Mouse (Mus musculus) stomach, postnatal 0 days (tissue): ENCODE results near the gene Tnnt1. TPM values are rescaled to one million over a fixed set of nuclear protein-coding genes. Genes with fewer than 3 reads are reported as not detected.
A peak's percentile ranks its signal among the peaks of the same experiment; 100 is the strongest.
"Not testable (repeated sequence)": the region's sequence is repeated elsewhere in the genome, so short reads cannot be mapped to it uniquely, and the experiment has no call there.

Source experiments
- ATAC-seq: fragments of 200-750 bp; cut with Nextera tagmentation; 2 replicates; pipeline ENCODE4 v1.8.0; 2017; ENCODE audit not compliant: low FRiP score, low TSS enrichment
- DNase-seq: peaks from one replicate; pipeline ENCODE4 v3.0.0-alpha.2; 2016; ENCODE audit warnings: low spot score
- H3K27ac ChIP-seq: fragments of 300-500 bp; sonication (generic); replicated peaks from 2 replicates; pipeline ENCODE4 v1.5.1; 2014; ENCODE audit warnings: mild to moderate bottlenecking, control low read depth
- H3K27me3 ChIP-seq: fragments of 300-500 bp; sonication (generic); 2 replicates; pipeline ENCODE4 v1.6.1; 2014; ENCODE audit warnings: low read length; ENCODE audit not compliant: control insufficient read depth, insufficient read depth
- H3K36me3 ChIP-seq: fragments of 300-500 bp; sonication (generic); 2 replicates; pipeline ENCODE4 v1.6.1; 2014; ENCODE audit warnings: low read length, mixed read lengths; ENCODE audit not compliant: control insufficient read depth, insufficient read depth
- H3K4me1 ChIP-seq: fragments of 300-500 bp; sonication (generic); replicated peaks from 2 replicates; pipeline ENCODE4 v1.6.1; 2014; ENCODE audit warnings: antibody characterized with exemption; ENCODE audit not compliant: control insufficient read depth, insufficient read depth
- H3K4me2 ChIP-seq: fragments of 300-500 bp; sonication (generic); replicated peaks from 2 replicates; pipeline ENCODE4 v1.6.1; 2014; ENCODE audit warnings: low read depth, mild to moderate bottlenecking, control low read depth, moderate library complexity
- H3K4me3 ChIP-seq: fragments of 300-500 bp; sonication (generic); 2 replicates; pipeline ENCODE4 v1.5.1; 2014; ENCODE audit warnings: low read depth, low read length, control low read depth
- H3K9ac ChIP-seq: fragments of 300-500 bp; sonication (generic); 2 replicates; pipeline ENCODE4 v1.6.1; 2014; ENCODE audit warnings: mild to moderate bottlenecking, low read length, control low read depth, mixed read lengths
- H3K9me3 ChIP-seq: fragments of 300-500 bp; sonication (generic); 2 replicates; pipeline ENCODE4 v1.6.1; 2016; ENCODE audit warnings: low read length; ENCODE audit not compliant: control insufficient read depth
- CTCF ChIP-seq: IDR thresholded peaks from 2 replicates; pipeline ENCODE4 v1.5.1; 2016; ENCODE audit warnings: antibody characterized with exemption, low read depth, mild to moderate bottlenecking, moderate library complexity
- EP300 ChIP-seq: optimal IDR thresholded peaks from 2 replicates; pipeline ENCODE3; 2016; ENCODE audit warnings: antibody characterized with exemption
- WGBS: fragments of 180-500 bp; shearing (Covaris S2); extraction: QIAGEN DNeasy Blood & Tissue Kit; methylation state at CpG from one replicate; pipeline ENCODE4 v1.1.7; 2014; 5-methylcytosine and 5-hydroxymethylcytosine counted together
- polyA plus RNA-seq: library from polyadenylated mRNA; unstranded; fragments of >200 nt; fragmentation: Nextera tagmentation; extraction: Ambion mirVana; gene quantifications from 2 replicates; pipeline ENCODE4 v1.2.1, GENCODE M21; 2015

The Tnnt1 gene
- polyA plus RNA-seq, 1 experiment from 2014 or later = 15.5 TPM

DNA sequence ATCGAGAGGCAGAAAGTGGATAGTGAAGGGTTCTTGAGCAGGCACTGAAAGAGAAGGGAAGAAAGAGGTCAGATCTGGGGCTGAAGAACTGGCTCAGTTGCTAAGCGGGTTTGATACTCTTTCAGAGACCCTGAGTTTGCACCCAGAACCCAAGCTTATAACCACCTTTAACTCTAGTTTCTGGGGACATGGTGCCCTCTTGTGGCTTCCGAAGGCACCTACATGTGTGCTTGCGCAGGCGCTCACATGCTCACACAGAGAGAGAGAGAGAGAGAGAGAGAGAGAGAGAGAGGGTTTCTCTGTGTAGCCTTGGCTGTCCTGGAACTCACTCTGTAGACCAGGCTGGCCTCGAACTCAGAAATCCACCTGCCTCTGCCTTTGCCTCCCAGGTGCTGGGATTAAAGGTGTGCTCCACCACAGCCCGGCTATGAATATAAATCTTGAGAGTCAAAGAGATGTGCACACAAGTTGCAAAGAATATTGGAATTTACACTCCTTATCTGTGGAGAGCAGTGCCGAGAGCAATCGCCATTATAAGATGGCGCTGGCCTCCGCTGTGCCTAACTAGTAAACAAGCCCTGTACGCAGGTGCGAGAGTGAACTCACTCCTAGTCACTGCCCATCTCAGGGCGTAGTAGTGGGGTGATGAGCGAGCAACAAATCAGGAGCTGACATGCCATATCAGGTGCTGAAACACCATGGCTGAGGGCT, 8.2 kb upstream of the Tnnt1 start, which contains the start of gene Tnni3:
TSS of gene Tnni3 (minus strand) at position 18 of the 711 bp plus-strand sequence.
- not testable (repeated sequence) for H3K36me3 ChIP-seq, H3K4me1 ChIP-seq, H3K4me3 ChIP-seq, H3K9ac ChIP-seq, H3K27ac ChIP-seq, H3K4me2 ChIP-seq, H3K27me3 ChIP-seq, H3K9me3 ChIP-seq
- DNase-seq (peak; percentile 61), ATAC-seq (peak; percentile 44; the same call in 1 of the 2 replicates)
- 66% methylated on average over 15 of the region's 15 CpGs for WGBS
- peak; percentile 83 for TF ChIP-seq CTCF

DNA sequence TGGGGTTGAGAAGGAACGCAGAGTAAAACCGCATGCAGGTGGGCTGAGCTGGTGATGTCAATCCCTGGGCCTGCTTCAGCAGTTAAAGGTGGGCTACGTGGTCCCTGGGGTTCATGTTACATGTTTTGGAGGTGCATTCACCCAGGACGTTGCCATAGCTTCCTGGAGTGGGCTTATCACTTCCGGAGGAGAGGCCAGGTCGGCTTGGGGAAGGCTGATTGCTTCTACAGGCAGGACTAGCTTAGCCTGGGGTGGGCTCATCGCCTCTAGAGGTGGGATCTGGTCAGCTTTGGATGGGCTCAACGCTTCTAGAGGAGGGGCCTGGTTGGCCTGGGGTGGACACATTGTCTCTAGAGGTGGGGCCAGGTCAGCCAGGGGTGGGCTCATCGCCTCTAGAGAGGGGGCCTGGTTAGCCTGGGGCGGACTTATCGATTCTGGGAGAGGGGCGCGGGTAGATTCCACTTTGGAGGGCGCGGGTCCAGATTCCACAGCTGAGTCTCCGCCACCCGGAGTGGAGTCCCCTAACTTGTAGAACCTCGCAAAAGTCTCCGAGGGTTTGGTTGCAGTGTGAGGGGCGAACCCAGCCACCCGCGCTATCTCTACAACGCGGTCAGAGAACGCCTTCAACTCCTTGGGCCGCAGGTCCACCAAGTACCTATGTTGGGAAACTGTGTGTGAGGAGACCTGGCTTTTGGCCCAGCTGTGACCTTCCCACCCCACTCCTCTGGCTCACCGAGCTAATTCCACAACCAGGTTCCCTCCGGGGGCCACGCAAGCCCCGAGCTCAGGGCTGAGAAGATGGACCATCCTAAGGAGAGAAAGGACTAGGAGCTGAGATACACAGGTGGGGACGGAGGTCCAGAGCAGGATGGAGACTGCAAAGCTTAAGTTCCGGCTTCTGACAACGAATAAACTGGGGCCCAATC, 7.3 kb upstream of the Tnnt1 start:
- no peak overlapping the region for H3K27ac ChIP-seq
- 89% methylated on average over 33 of the region's 33 CpGs for WGBS
- DNase-seq (no peak), ATAC-seq (no peak)
- no peak overlapping the region for H3K9ac ChIP-seq
- H3K9me3 ChIP-seq = no peaks in the 10 kb centered on the region
- no peaks in the 10 kb centered on the region; the same call in 1 of the 2 replicates for H3K4me1 ChIP-seq
- no peaks in the 10 kb centered on the region for H3K27me3 ChIP-seq
- no peak overlapping the region for H3K4me2 ChIP-seq
- TF ChIP-seq CTCF (no peak), EP300 (no peak)
- H3K4me3 ChIP-seq = no peak overlapping the region
- H3K36me3 ChIP-seq = no peaks in the 10 kb centered on the region

DNA sequence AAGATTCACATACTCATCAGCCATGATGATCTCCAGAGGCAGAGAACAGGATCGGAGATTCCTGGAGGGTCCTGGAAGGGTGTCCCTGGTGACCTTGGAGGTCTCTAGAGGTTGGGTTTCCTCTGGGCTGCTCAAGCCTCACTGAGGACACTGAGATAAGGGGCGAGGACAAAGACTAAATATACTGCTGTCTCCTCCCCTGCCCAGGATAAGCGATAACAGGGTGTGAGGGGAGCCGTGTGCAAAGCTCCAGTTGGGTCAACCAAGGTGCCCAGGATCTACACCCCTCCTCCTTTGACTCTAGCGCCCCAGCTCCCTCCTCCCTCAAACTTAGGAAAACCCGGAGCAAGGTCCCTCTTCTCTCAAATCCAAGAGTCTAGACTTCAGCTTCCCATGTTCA, 6.1 kb upstream of the Tnnt1 start:
- H3K27me3 ChIP-seq = no peaks in the 10 kb centered on the region
- no peak overlapping the region for H3K4me2 ChIP-seq
- no peak for DNase-seq
- ATAC-seq = no peak
- H3K9me3 ChIP-seq = no peaks in the 10 kb centered on the region
- no peak overlapping the region for H3K27ac ChIP-seq
- H3K4me1 ChIP-seq = no peaks in the 10 kb centered on the region; the same call in 1 of the 2 replicates
- H3K36me3 ChIP-seq = no peaks in the 10 kb centered on the region
- TF ChIP-seq CTCF = no peak
- no peak for TF ChIP-seq EP300
- no peak overlapping the region for H3K9ac ChIP-seq
- WGBS = 66% methylated on average over 6 of the region's 6 CpGs
- no peak overlapping the region for H3K4me3 ChIP-seq

DNA sequence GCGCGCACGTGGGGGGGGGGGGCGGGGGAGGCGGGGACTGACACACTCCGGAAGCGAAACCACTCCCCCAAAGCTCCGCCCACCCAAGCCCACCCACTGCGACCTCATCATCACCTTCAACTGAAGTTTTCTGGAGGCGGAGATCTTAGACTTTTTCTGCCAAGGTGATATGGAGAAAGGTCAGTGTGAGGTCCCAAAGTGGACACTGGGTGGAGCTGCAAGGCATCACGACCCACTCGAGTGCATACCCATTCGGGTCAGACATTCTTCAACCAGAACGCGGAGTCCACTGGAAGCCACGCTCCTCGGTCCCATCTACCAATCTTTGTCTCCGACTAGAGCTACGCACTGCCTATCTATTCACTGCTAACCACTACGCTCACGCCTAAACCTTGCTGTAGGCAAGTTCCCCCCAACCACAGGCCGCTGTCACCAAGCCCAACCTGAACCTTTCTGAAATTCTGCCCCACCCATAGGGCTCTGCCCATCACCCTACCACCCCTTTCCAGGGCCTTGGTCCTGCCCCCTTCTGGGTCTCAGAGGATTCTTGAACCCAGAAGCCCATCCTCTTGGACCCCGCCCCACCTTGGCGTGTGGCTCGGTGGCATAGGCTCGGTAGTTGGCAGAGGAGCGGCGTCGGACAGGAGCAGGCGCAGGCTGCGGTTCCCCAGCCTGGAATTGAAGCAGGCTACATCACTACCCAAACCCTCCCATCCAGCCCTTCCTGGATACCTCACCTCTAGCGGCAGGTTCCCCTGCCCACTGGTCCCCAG, 5.2 kb upstream of the Tnnt1 start:
- Histone ChIP-seq H3K27ac (no peak overlapping the region), H3K27me3 (no peaks in the 10 kb centered on the region), H3K9me3 (no peaks in the 10 kb centered on the region), H3K9ac (0 out of 2 replicates have a peak overlapping the region, but pooled peaks have one; percentile 27), H3K4me1 (no peaks in the 10 kb centered on the region), H3K4me2 (peak overlapping the region; percentile 41), H3K36me3 (no peaks in the 10 kb centered on the region), H3K4me3 (peak overlapping the region; percentile 17; the same call in 1 of the 2 replicates)
- WGBS = 38% methylated on average over 28 of the region's 32 CpGs
- peak; percentile 36 for TF ChIP-seq CTCF
- TF ChIP-seq EP300 = no peak
- no peak for DNase-seq
- ATAC-seq = no peak

DNA sequence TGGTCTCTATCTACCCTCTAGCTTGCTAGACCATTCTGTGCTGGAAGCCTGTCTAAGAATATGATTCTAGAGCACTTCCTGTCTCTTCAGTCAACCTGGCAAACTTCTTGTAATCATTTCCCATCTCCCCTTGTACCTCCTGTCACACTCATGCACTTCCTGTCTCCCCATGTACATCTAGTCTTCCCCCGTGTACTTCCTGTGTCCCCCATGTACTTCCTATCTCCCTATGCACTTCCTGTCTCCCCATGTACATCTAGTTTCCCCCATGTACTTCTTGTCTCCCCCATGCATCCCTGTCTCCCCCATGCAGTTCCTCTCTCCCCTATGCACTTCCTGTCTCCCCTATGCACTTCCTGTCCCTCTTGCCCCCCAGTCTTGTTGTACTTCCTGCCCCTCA, 2.3 kb upstream of the Tnnt1 start:
- H3K27me3 ChIP-seq = no peaks in the 10 kb centered on the region
- no peak overlapping the region for H3K4me3 ChIP-seq
- ATAC-seq = no peak
- 72% methylated on average over 1 of the region's 1 CpGs for WGBS
- H3K27ac ChIP-seq = no peak overlapping the region
- DNase-seq = no peak
- TF ChIP-seq EP300 (no peak), CTCF (no peak)
- H3K36me3 ChIP-seq = no peaks in the 10 kb centered on the region
- no peaks in the 10 kb centered on the region for H3K4me1 ChIP-seq
- no peak overlapping the region for H3K9ac ChIP-seq
- H3K9me3 ChIP-seq = no peaks in the 10 kb centered on the region
- H3K4me2 ChIP-seq = no peak overlapping the region
